Mouse (Mus musculus) gastrocnemius, postnatal 25 days (tissue): ENCODE data around the gene Gstm5. TPM values are rescaled to one million over a fixed set of nuclear protein-coding genes. Genes with fewer than 3 reads are reported as not detected.

ENCODE experiments used
- DNase-seq: peaks from one replicate; pipeline ENCODE4 v3.0.0; 2022
- total RNA-seq, 2 experiments: library from RNA; stranded (reverse); gene quantifications; 1 replicate in 1 of 2; 2 replicates in 1 of 2; pipeline ENCODE4 v1.2.3; 2021

The Gstm5 gene
- total RNA-seq, 2 experiments from 2014 or later: 72.6 to 73.7 TPM

DNA sequence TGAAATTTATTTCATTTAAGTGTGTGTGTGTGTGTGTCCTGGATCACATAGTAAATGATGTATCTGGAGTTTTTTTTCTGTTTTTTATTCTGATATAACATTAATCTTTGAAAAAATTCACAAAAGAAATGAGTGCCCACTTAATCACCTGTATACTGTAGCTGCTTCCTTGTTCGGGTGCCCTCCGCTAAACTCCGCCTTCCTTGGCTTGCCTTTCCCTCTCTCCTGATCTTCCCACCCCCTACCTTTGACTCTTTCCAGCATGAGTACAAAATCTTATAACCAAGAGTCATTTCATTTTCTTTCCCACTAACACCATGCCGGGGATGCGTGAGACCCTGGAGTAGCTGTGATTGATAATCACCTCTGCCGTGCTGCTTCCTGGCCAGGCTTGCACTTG is 36.5 kb downstream of the Gstm5 start:
- no peak for DNase-seq

DNA sequence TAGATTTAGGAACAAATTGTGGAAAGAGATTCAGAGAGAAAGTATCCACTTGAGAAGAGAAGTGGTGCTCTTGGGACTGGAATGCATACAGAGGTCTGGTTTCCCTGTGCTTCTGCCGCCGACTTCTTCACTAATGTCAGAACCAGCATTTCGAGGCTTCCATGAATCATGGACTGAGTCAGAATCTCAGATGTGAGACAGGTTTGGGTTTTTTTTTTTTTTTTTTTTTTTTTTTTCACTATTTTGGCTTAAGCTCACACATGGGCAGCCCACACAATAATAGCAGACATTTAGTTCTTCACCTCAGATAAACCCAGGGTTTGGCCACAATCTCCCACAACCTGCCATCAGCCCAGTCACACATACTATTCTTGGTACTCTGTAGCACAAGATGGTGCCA is 39.6 kb downstream of the Gstm5 start:
- no peak for DNase-seq

- no peak for DNase-seq
These were observed 40.3 kb downstream of the Gstm5 start for GRCm38 (mm10) chr3:107935888-107936287.

DNA sequence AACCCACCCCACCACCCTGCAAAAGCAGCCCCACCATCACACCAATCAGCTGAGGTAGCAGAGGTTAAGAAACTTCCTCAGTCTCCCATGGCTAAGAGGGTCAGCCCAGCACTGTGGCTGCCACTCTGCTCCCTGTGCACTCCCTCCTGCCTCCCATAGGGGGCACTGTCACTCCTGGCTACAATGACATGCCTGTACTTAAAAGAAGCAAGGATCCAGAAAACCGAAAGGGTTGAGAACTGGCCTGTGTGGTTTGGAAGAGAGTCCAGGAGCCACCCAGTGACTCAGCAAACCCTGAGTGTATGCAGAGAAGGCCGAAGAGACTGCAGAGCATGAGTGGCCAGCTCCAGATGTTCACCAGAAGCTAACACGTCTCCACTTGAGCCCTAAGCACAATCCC is 43.8 kb downstream of the Gstm5 start:
- DNase-seq: peak; percentile 75

DNA sequence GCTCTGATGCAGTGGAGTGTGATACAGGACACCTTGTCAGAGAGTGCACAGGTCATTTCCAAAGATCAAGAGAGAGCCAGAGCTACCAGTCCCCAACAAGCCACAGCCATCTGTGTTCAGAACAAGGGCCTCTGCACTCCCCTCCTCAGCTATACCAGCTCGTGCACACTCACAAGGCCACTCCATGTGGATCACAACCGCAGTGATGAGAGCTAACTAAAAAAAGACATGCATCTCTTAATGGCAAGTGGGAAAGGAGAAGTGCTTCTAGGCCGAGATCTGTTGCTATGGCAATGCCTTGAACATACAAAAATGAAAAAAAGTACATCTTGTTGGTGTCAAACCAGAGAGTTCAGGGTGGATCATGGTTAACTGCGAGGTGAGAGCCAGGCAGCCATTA is 44.2 kb downstream of the Gstm5 start:
- DNase-seq: no peak

- DNase-seq: no peak
These were observed 44.9 kb downstream of the Gstm5 start for GRCm38 (mm10) chr3:107940524-107940923.

DNA sequence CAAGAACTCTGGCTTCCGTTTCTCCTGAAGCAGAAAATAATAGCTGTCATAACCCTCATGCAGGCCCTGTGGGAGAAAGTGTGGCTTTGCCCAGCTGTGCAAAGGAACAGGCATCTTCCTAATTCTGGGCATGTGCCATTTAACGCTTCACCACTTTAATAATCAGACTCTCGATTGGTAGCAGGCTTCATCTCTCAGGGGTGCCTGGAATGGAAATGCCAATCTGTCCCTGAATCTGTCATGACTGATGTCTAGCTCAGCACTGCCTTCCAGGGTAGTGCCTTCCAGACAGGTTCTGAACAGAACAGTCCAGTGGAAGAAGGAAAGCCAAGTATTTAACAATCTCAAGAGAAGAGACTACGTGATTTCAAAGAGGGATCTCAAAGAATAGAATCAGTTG is 45.6 kb downstream of the Gstm5 start:
- no peak for DNase-seq

DNA sequence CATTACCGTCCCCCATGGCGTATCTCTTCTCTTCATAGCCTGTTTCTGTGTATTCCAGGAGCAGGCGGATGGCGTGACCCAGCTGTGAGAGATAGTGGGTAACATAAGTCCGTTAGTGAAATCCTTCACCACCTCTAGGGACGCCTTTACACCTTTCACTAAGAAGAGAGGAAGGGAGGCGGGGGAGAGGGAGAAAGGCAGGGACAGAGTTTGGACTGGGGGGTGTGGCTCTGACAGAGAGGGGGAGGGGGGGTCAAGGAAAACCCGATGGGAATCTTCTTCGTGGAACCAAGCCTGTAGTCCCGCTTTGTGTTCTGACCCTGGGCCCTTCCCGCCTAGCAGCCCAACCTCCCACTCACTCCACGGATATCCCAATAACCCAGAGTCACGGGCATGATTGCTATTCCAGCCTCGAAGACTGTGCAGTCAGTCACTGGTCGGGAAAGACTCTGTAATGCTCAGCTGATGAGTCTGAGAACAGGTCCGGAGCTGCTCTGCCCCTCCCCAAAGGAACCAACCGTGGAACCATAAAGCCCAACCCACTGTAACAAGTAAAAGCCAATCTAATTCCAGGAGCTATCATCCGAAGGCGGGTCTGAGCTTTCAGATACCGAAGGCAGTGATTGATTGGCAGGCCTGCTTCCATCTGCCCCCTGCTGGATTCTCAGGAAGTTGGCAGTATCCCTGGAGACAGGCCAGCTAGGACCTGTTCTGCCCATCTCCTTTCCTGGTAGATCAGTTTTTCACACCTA is 47.8 kb downstream of the Gstm5 start, which contains the start of gene Gstm6:
Gene Gstm6, minus strand, starts transcription at position 511 of the 752 bp plus-strand sequence.
- no peak for DNase-seq

DNA sequence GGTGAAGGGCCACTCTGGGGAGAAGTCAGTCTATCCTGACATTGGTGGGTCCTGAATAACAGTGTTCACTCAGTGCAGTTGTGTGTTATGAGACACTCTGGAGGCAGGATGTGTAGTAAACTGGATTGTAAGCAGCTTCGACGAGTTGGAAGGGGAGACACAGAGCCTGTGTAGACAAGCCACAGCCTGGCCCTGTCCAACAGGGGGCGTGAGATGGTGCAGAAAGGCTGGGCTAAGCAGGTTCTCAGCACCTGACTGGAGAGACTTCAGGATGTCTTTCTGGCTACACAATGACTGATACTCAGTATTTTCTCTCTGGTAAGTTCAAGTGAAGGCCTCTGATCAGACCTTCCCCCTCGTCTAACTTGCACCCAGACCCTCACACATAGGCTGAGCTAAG is 50.1 kb downstream of the Gstm5 start:
- DNase-seq: no peak

Other genes with a start within 250 kb of the Gstm5 start
- gene Ahcyl1, start 199.3 kb upstream of the Gstm5 start, total RNA-seq: 10 to 100 TPM; 30.7 to 31.8 TPM
- gene Csf1, start 135.4 kb upstream of the Gstm5 start, total RNA-seq: 10 to 100 TPM in 1 of 2 experiments, 1 to 10 TPM in 1; 9.5 to 10.6 TPM
- not detected for gene Eps8l3, start 18.6 kb upstream of the Gstm5 start, total RNA-seq
- gene Gstm7, start 36.0 kb downstream of the Gstm5 start, total RNA-seq: 10 to 100 TPM; 14.2 to 15.0 TPM
- gene Gstm6, start 47.9 kb downstream of the Gstm5 start, total RNA-seq: under 1 TPM; 0.38 to 1.00 TPM
- gene Gstm3, start 73.5 kb downstream of the Gstm5 start, total RNA-seq: not detected
- 100 to 1,000 TPM in 1 of 2 experiments, 10 to 100 TPM in 1; 77.6 to 100 TPM for gene Gstm2, start 90.6 kb downstream of the Gstm5 start, total RNA-seq
- 100 to 1,000 TPM; 153 to 158 TPM for gene Gstm1, start 122.2 kb downstream of the Gstm5 start, total RNA-seq
- gene Gstm4, start 149.1 kb downstream of the Gstm5 start, total RNA-seq: 10 to 100 TPM; 11.8 to 12.1 TPM
- gene Ampd2, start 190.8 kb downstream of the Gstm5 start, total RNA-seq: 1 to 10 TPM; 3.5 to 5.5 TPM
- gene Gnat2, start 197.0 kb downstream of the Gstm5 start, total RNA-seq: under 1 TPM in 1 of 2 experiments, not detected in 1; 0.15 TPM